In genomic region chr2:153049288-153049996, GRCm38 (mm10) we compare ENCODE assay signal across 11 mouse cellular contexts. TPM values are rescaled to one million over a fixed set of nuclear protein-coding genes. Genes with fewer than 3 reads are reported as not detected.
A peak's percentile ranks its signal among the peaks of the same experiment; 100 is the strongest.
DNase-seq lines count a peak whose midpoint lies in the region; ATAC-seq and TF ChIP-seq lines count a peak whose summit lies in the region.
"Had no signal": no experiment of that assay in that cellular context is flagged by ENCODE, and none has a peak within 500 bp of the region (broad histone marks: within the 10 kb centered on the region; RNA-seq: fewer than 3 reads in every experiment).

No protein-coding gene starts in this region.

- DNase-seq in midbrain, embryonic 14.5 days = peak; percentile 69
- no peak for DNase-seq in midbrain, embryonic 11.5 days (ENCODE audit: low spot score, missing footprints)
- peak; percentile 97 to 98 for DNase-seq in cerebellum, postnatal 10 days
- DNase-seq in hindbrain, postnatal 0 days (ENCODE audit: low spot score) = peak; percentile 78
- DNase-seq in thymus, postnatal 14 days = peak; percentile 56
- no peak for DNase-seq in heart, postnatal 10 days
- DNase-seq in liver, postnatal 0 days = no peak

- H3K4me2 ChIP-seq in midbrain, embryonic 14.5 days (ENCODE audit: low read length) = no peak overlapping the region
- H3K4me2 ChIP-seq in midbrain, embryonic 11.5 days = no peak overlapping the region
- peak overlapping the region; percentile 13; the same call in 1 of the 2 replicates for H3K4me2 ChIP-seq in hindbrain, postnatal 0 days (ENCODE audit: low read depth, low read length)
- H3K4me2 ChIP-seq in liver, postnatal 0 days (ENCODE audit: low read depth, low read length) = no peak overlapping the region
- H3K4me2 ChIP-seq: heart, embryonic 15.5 days had no signal

- H3K4me1 ChIP-seq in midbrain, embryonic 14.5 days (ENCODE audit: control insufficient read depth, insufficient read depth, low read length) = peaks cover 18% of the 10 kb centered on the region; the same call in 1 of the 2 replicates
- no peaks in the 10 kb centered on the region for H3K4me1 ChIP-seq in midbrain, embryonic 11.5 days (ENCODE audit: control insufficient read depth, insufficient read depth, low read length)
- peaks cover 24% of the 10 kb centered on the region for H3K4me1 ChIP-seq in hindbrain, postnatal 0 days (ENCODE audit: insufficient read depth, low read length)
- peaks cover 4% of the 10 kb centered on the region; the same call in 1 of the 2 replicates for H3K4me1 ChIP-seq in liver, postnatal 0 days (ENCODE audit: insufficient read depth)

- WGBS in midbrain, embryonic 14.5 days = 39% methylated on average over 9 of the region's 9 CpGs
- WGBS in midbrain, embryonic 11.5 days = 51% methylated on average over 9 of the region's 9 CpGs
- 23% methylated on average over 9 of the region's 9 CpGs for WGBS in hindbrain, postnatal 0 days
- WGBS in liver, postnatal 0 days (ENCODE audit: insufficient replicate concordance) = 41% methylated on average over 9 of the region's 9 CpGs

- H3K9me3 ChIP-seq in midbrain, embryonic 14.5 days (ENCODE audit: control insufficient read depth, low read length) = no peaks in the 10 kb centered on the region
- H3K9me3 ChIP-seq in midbrain, embryonic 11.5 days (ENCODE audit: control insufficient read depth, low read length) = no peaks in the 10 kb centered on the region
- no peaks in the 10 kb centered on the region for H3K9me3 ChIP-seq in hindbrain, postnatal 0 days (ENCODE audit: low read length)
- H3K9me3 ChIP-seq in liver, postnatal 0 days (ENCODE audit: low read length) = no peaks in the 10 kb centered on the region
- H3K9me3 ChIP-seq: heart, embryonic 15.5 days had no signal

- peak; percentile 59 for ATAC-seq in midbrain, embryonic 14.5 days (ENCODE audit: low FRiP score, low TSS enrichment)
- ATAC-seq in midbrain, embryonic 11.5 days (ENCODE audit: low FRiP score) = no peak
- ATAC-seq in hindbrain, postnatal 0 days = peak; percentile 79
- ATAC-seq in liver, postnatal 0 days = no peak

- H3K4me3 ChIP-seq in midbrain, embryonic 14.5 days (replicated peaks; ENCODE audit: low read depth, low read length) = no peak overlapping the region
- H3K4me3 ChIP-seq in midbrain, embryonic 11.5 days (ENCODE audit: low read depth, low read length) = no peak overlapping the region
- no peak overlapping the region for H3K4me3 ChIP-seq in hindbrain, postnatal 0 days (ENCODE audit: low read length)
- H3K4me3 ChIP-seq in liver, postnatal 0 days (ENCODE audit: low read depth, low read length) = no peak overlapping the region
- H3K4me3 ChIP-seq: heart, embryonic 15.5 days had no signal

- peak overlapping the region; percentile 53 for H3K27ac ChIP-seq in midbrain, embryonic 14.5 days (replicated peaks; ENCODE audit: low read depth, low read length)
- no peak overlapping the region for H3K27ac ChIP-seq in midbrain, embryonic 11.5 days (ENCODE audit: low read depth, low read length)
- peak overlapping the region; percentile 78 for H3K27ac ChIP-seq in hindbrain, postnatal 0 days
- H3K27ac ChIP-seq in liver, postnatal 0 days (ENCODE audit: low read depth) = no peak overlapping the region
- H3K27ac ChIP-seq: heart, embryonic 15.5 days had no signal

- peaks cover 8% of the 10 kb centered on the region for H3K36me3 ChIP-seq in midbrain, embryonic 14.5 days (ENCODE audit: control insufficient read depth, insufficient read depth, low read length)
- no peaks in the 10 kb centered on the region for H3K36me3 ChIP-seq in midbrain, embryonic 11.5 days (ENCODE audit: control insufficient read depth, insufficient read depth, low read length)
- no peaks in the 10 kb centered on the region; the same call in 1 of the 2 replicates for H3K36me3 ChIP-seq in hindbrain, postnatal 0 days (ENCODE audit: insufficient read depth, low read length)
- no peaks in the 10 kb centered on the region for H3K36me3 ChIP-seq in liver, postnatal 0 days (replicated peaks; ENCODE audit: insufficient read depth, low read length)
- H3K36me3 ChIP-seq: heart, embryonic 15.5 days had no signal

- intact Hi-C loops in heart, postnatal 10 days (cut with DNase I) = loop anchor here (2.0 kb wide), 1 partner anchor 31 kb away; no protein-coding TSS in a partner anchor

- TF ChIP-seq CTCF in hindbrain, postnatal 0 days (IDR thresholded peaks at IDR 0.05; ENCODE audit: low read depth) = no peak
- no peak for TF ChIP-seq CTCF in liver, postnatal 0 days (IDR thresholded peaks at IDR 0.05; ENCODE audit: low read depth)

- no peak for TF ChIP-seq EP300 in liver, postnatal 0 days (IDR thresholded peaks at IDR 0.05; ENCODE audit: low read depth)

- H3K9ac ChIP-seq in midbrain, embryonic 14.5 days (replicated peaks; ENCODE audit: low read length) = no peak overlapping the region
- no peak overlapping the region for H3K9ac ChIP-seq in midbrain, embryonic 11.5 days (ENCODE audit: low read length)
- H3K9ac ChIP-seq in hindbrain, postnatal 0 days (replicated peaks; ENCODE audit: low read length) = no peak overlapping the region; the same call in 1 of the 2 replicates
- H3K9ac ChIP-seq in liver, postnatal 0 days (replicated peaks) = no peak overlapping the region
- H3K9ac ChIP-seq: heart, embryonic 15.5 days had no signal

- H3K27me3 ChIP-seq in midbrain, embryonic 14.5 days (ENCODE audit: control insufficient read depth, insufficient read depth, low read length) = peaks cover 16% of the 10 kb centered on the region; the same call in 1 of the 2 replicates
- peaks cover 8% of the 10 kb centered on the region for H3K27me3 ChIP-seq in midbrain, embryonic 11.5 days (ENCODE audit: control insufficient read depth, insufficient read depth, low read length)
- no peaks in the 10 kb centered on the region for H3K27me3 ChIP-seq in hindbrain, postnatal 0 days (ENCODE audit: insufficient read depth, low read length)
- H3K27me3 ChIP-seq in liver, postnatal 0 days (ENCODE audit: insufficient read depth, low read length) = peaks cover 13% of the 10 kb centered on the region

RNA-seq across cellular contexts. Expression of gene Ccm2l, which starts 16.3 kb away (rescaled TPM):
- polyA plus RNA-seq in midbrain, embryonic 14.5 days (2014; fragmentation: Nextera tagmentation; extraction: Ambion mirVana) = 1.5 and 2.0 TPM in 2 replicates
- 1.2 and 2.1 TPM in 2 replicates for polyA plus RNA-seq in midbrain, embryonic 11.5 days (2014; fragmentation: Nextera tagmentation; extraction: Ambion mirVana)
- 3.9 and 4.7 TPM in 2 replicates for total RNA-seq in hindbrain, postnatal 0 days (2014; rRNA removed)
- polyA plus RNA-seq in hindbrain, postnatal 0 days (2015; fragmentation: Nextera tagmentation; extraction: Ambion mirVana) = 1.3 TPM in 2 replicates
- total RNA-seq in heart, postnatal 10 days (2021) = 10 to 100 TPM; 26.9 to 29.1 TPM
- 0.89 and 1.1 TPM in 2 replicates for polyA plus RNA-seq in liver, postnatal 0 days (2015; fragmentation: Nextera tagmentation; extraction: Ambion mirVana)

RNA-seq across cellular contexts. Expression of gene Xkr7, which starts 17.8 kb away (rescaled TPM):
- 1.0 and 2.1 TPM in 2 replicates for polyA plus RNA-seq in midbrain, embryonic 14.5 days (2014; fragmentation: Nextera tagmentation; extraction: Ambion mirVana)
- 0.40 and 0.52 TPM in 2 replicates for polyA plus RNA-seq in midbrain, embryonic 11.5 days (2014; fragmentation: Nextera tagmentation; extraction: Ambion mirVana)
- 65.0 and 74.1 TPM in 2 replicates for total RNA-seq in hindbrain, postnatal 0 days (2014; rRNA removed)
- polyA plus RNA-seq in hindbrain, postnatal 0 days (2015; fragmentation: Nextera tagmentation; extraction: Ambion mirVana) = 1.5 and 1.6 TPM in 2 replicates
- total RNA-seq in heart, postnatal 10 days (2021) = not detected
- polyA plus RNA-seq in liver, postnatal 0 days (2015; fragmentation: Nextera tagmentation; extraction: Ambion mirVana) = not detected in 2 replicates
- total RNA-seq: megakaryocyte, adult 5-6 weeks had no signal
- polyA plus RNA-seq: heart, embryonic 15.5 days; limb, embryonic 11.5 days; spleen, adult 2 months had no signal

RNA-seq across cellular contexts. Expression of gene Pdrg1, which starts 34.2 kb away (rescaled TPM):
- polyA plus RNA-seq in midbrain, embryonic 14.5 days (2014; fragmentation: Nextera tagmentation; extraction: Ambion mirVana) = 117 and 177 TPM in 2 replicates
- polyA plus RNA-seq in midbrain, embryonic 11.5 days (2014; fragmentation: Nextera tagmentation; extraction: Ambion mirVana) = 83.9 and 88.7 TPM in 2 replicates
- total RNA-seq in hindbrain, postnatal 0 days (2014; rRNA removed) = 45.3 and 85.8 TPM in 2 replicates
- polyA plus RNA-seq in hindbrain, postnatal 0 days (2015; fragmentation: Nextera tagmentation; extraction: Ambion mirVana) = 221 and 224 TPM in 2 replicates
- 10 to 100 TPM; 74.9 to 81.3 TPM for total RNA-seq in heart, postnatal 10 days (2021)
- 26.0 and 26.2 TPM in 2 replicates for polyA plus RNA-seq in liver, postnatal 0 days (2015; fragmentation: Nextera tagmentation; extraction: Ambion mirVana)

RNA-seq across cellular contexts. Expression of gene Hck, which starts 58.8 kb away (rescaled TPM):
- 1.4 and 2.3 TPM in 2 replicates for polyA plus RNA-seq in midbrain, embryonic 14.5 days (2014; fragmentation: Nextera tagmentation; extraction: Ambion mirVana)
- polyA plus RNA-seq in midbrain, embryonic 11.5 days (2014; fragmentation: Nextera tagmentation; extraction: Ambion mirVana) = 2.4 and 2.5 TPM in 2 replicates
- 12.2 and 17.0 TPM in 2 replicates for total RNA-seq in hindbrain, postnatal 0 days (2014; rRNA removed)
- 8.6 and 8.7 TPM in 2 replicates for polyA plus RNA-seq in hindbrain, postnatal 0 days (2015; fragmentation: Nextera tagmentation; extraction: Ambion mirVana)
- total RNA-seq in heart, postnatal 10 days (2021) = 1 to 10 TPM; 1.0 to 1.2 TPM
- polyA plus RNA-seq in liver, postnatal 0 days (2015; fragmentation: Nextera tagmentation; extraction: Ambion mirVana) = 13.3 and 14.0 TPM in 2 replicates

Comparison
In these comparisons a context has a peak if more than half of its experiments do, and no peak if none do; other contexts are left out.
1. ATAC-seq: peak in midbrain, embryonic 14.5 days (single experiment) and hindbrain, postnatal 0 days (single experiment); none in midbrain, embryonic 11.5 days (single experiment) and liver, postnatal 0 days (single experiment).
2. DNase-seq: peak in midbrain, embryonic 14.5 days (single experiment), cerebellum, postnatal 10 days (2 of 2), hindbrain, postnatal 0 days (single experiment) and thymus, postnatal 14 days (single experiment); none in midbrain, embryonic 11.5 days (single experiment), heart, postnatal 10 days (0 of 2) and liver, postnatal 0 days (single experiment).
3. H3K27ac ChIP-seq: peak in midbrain, embryonic 14.5 days (single experiment) and hindbrain, postnatal 0 days (single experiment); none in midbrain, embryonic 11.5 days (single experiment) and liver, postnatal 0 days (single experiment).